Comparison of ENCODE assay signal across 8 mouse cellular contexts in the genomic region with DNA sequence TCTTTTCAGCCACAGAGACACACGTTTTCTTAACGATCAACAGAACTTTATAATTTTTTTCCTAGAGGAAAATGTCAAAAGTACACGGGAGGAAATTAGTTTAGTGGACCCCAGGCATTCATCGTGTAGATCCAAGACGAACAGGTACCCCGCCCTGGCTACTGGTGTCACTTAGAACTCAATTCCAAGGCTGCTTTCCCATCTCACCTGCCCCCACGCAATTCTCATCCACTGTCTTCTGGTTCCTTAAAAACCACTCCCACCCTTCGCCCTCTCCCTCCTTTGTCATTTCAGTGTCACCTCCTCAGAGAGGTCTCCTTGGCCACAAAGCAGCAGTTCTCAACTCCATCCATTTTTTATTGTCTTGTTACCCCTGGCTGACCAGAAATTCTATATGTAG. TPM values are rescaled to one million over a fixed set of nuclear protein-coding genes. Genes with fewer than 3 reads are reported as not detected.
A peak's percentile ranks its signal among the peaks of the same experiment; 100 is the strongest.
DNase-seq lines count a peak whose midpoint lies in the region; ATAC-seq and TF ChIP-seq lines count a peak whose summit lies in the region.

No protein-coding gene starts in this region.

- H3K9ac ChIP-seq in embryonic facial prominence, embryonic 14.5 days (ENCODE audit: low read depth, low read length) = peak overlapping the region; percentile 30; the same call in 1 of the 2 replicates
- peak overlapping the region; percentile 69; the same call in 1 of the 2 replicates for H3K9ac ChIP-seq in intestine, embryonic 15.5 days
- H3K9ac ChIP-seq in neural tube, embryonic 12.5 days = no peak overlapping the region

- 0 out of 2 replicates have a peak, but pooled peaks cover 5% of the 10 kb centered on the region for H3K27me3 ChIP-seq in embryonic facial prominence, embryonic 14.5 days (replicated peaks; ENCODE audit: control insufficient read depth, insufficient read depth, low read length)
- peaks cover 9% of the 10 kb centered on the region for H3K27me3 ChIP-seq in intestine, embryonic 15.5 days (replicated peaks)
- H3K27me3 ChIP-seq in neural tube, embryonic 12.5 days (replicated peaks) = no peaks in the 10 kb centered on the region

- no peak overlapping the region for H3K27ac ChIP-seq in layer of hippocampus, adult 2 months
- H3K27ac ChIP-seq in embryonic facial prominence, embryonic 14.5 days (replicated peaks; ENCODE audit: low read depth, low read length) = no peak overlapping the region
- no peak overlapping the region for H3K27ac ChIP-seq in intestine, embryonic 15.5 days
- no peak overlapping the region for H3K27ac ChIP-seq in neural tube, embryonic 12.5 days

- WGBS in embryonic facial prominence, embryonic 14.5 days = 28% methylated on average over 8 of the region's 8 CpGs
- 25% methylated on average over 8 of the region's 8 CpGs for WGBS in intestine, embryonic 15.5 days
- WGBS in neural tube, embryonic 12.5 days = 22% methylated on average over 8 of the region's 8 CpGs

- peak overlapping the region; percentile 59 for H3K4me2 ChIP-seq in embryonic facial prominence, embryonic 14.5 days (ENCODE audit: low read depth, low read length)
- H3K4me2 ChIP-seq in intestine, embryonic 15.5 days (replicated peaks) = peak overlapping the region; percentile 88
- H3K4me2 ChIP-seq in neural tube, embryonic 12.5 days (replicated peaks) = peak overlapping the region; percentile 83

- no peak for DNase-seq in layer of hippocampus, adult 2 months (ENCODE audit: low spot score in 2 of 2)
- no peak for DNase-seq in layer of hippocampus, adult 9-10 months (ENCODE audit: low spot score)
- DNase-seq in embryonic facial prominence, embryonic 14.5 days (ENCODE audit: low spot score) = no peak
- DNase-seq in ovary, adult 18-20 months (ENCODE audit: low spot score) = no peak
- no peak for DNase-seq in layer of hippocampus, postnatal 10 days (ENCODE audit: low spot score in 2 of 2)

- H3K36me3 ChIP-seq in embryonic facial prominence, embryonic 14.5 days (ENCODE audit: control insufficient read depth, insufficient read depth, low read length) = no peaks in the 10 kb centered on the region
- H3K36me3 ChIP-seq in intestine, embryonic 15.5 days = no peaks in the 10 kb centered on the region
- no peaks in the 10 kb centered on the region for H3K36me3 ChIP-seq in neural tube, embryonic 12.5 days

- no peak for ATAC-seq in embryonic facial prominence, embryonic 14.5 days (ENCODE audit: low read depth)
- ATAC-seq in intestine, embryonic 15.5 days = peak; percentile 4; the same call in 1 of the 2 replicates
- ATAC-seq in neural tube, embryonic 12.5 days (ENCODE audit: low FRiP score, low read depth) = peak; percentile 25; the same call in 1 of the 2 replicates
- no peak for ATAC-seq in granulocyte monocyte progenitor cell, adult 5-6 weeks (replicated peaks; ENCODE audit: poor library complexity, severe bottlenecking)

- H3K9me3 ChIP-seq in embryonic facial prominence, embryonic 14.5 days (ENCODE audit: control insufficient read depth, low read length) = no peaks in the 10 kb centered on the region
- no peaks in the 10 kb centered on the region for H3K9me3 ChIP-seq in intestine, embryonic 15.5 days
- H3K9me3 ChIP-seq in neural tube, embryonic 12.5 days = no peaks in the 10 kb centered on the region

- H3K4me1 ChIP-seq in embryonic facial prominence, embryonic 14.5 days (ENCODE audit: control insufficient read depth, insufficient read depth, low read length) = peaks cover 14% of the 10 kb centered on the region
- H3K4me1 ChIP-seq in intestine, embryonic 15.5 days (replicated peaks) = 0 out of 2 replicates have a peak, but pooled peaks cover 10% of the 10 kb centered on the region
- peaks cover 13% of the 10 kb centered on the region for H3K4me1 ChIP-seq in neural tube, embryonic 12.5 days

- peak overlapping the region; percentile 53 for H3K4me3 ChIP-seq in layer of hippocampus, adult 2 months
- peak overlapping the region; percentile 51 for H3K4me3 ChIP-seq in embryonic facial prominence, embryonic 14.5 days (ENCODE audit: low read depth, low read length)
- peak overlapping the region; percentile 69 for H3K4me3 ChIP-seq in intestine, embryonic 15.5 days (replicated peaks)
- H3K4me3 ChIP-seq in neural tube, embryonic 12.5 days = peak overlapping the region; percentile 49; the same call in 1 of the 2 replicates

- TF ChIP-seq CTCF in layer of hippocampus, adult 2 months (conservative IDR thresholded peaks at IDR 0.05) = no peak

RNA-seq across cellular contexts. Expression of a gene that starts 0.5 kb away (rescaled TPM):
- total RNA-seq in layer of hippocampus, adult 2 months (2021) = 1 to 10 TPM; 2.1 to 2.6 TPM
- polyA plus RNA-seq in embryonic facial prominence, embryonic 14.5 days (2014; fragmentation: Nextera tagmentation; extraction: Ambion mirVana) = 4.5 and 5.1 TPM in 2 replicates
- 3.3 TPM in 2 replicates for polyA plus RNA-seq in intestine, embryonic 15.5 days (2015; fragmentation: Nextera tagmentation; extraction: Ambion mirVana)
- 1.2 and 1.6 TPM in 2 replicates for polyA plus RNA-seq in neural tube, embryonic 12.5 days (2016; fragmentation: Nextera tagmentation; extraction: Ambion mirVana)
- 1 to 10 TPM; 1.3 to 1.8 TPM for total RNA-seq in layer of hippocampus, postnatal 10 days (2021)
- total RNA-seq in granulocyte monocyte progenitor cell, adult 5-6 weeks (2014; fragmentation: Nextera tagmentation) = 0.32 and 2.8 TPM in 2 replicates
- total RNA-seq in granulocyte monocyte progenitor cell, adult 5-6 weeks (2017) = 0.52 and 1.2 TPM in 2 replicates

RNA-seq across cellular contexts. Expression of a gene that starts 42.9 kb away (rescaled TPM):
- total RNA-seq in layer of hippocampus, adult 2 months (2021) = 10 to 100 TPM; 19.9 to 24.5 TPM
- polyA plus RNA-seq in embryonic facial prominence, embryonic 14.5 days (2014; fragmentation: Nextera tagmentation; extraction: Ambion mirVana) = 56.8 and 62.0 TPM in 2 replicates
- polyA plus RNA-seq in intestine, embryonic 15.5 days (2015; fragmentation: Nextera tagmentation; extraction: Ambion mirVana) = 35.1 and 47.0 TPM in 2 replicates
- polyA plus RNA-seq in neural tube, embryonic 12.5 days (2016; fragmentation: Nextera tagmentation; extraction: Ambion mirVana) = 80.0 and 85.4 TPM in 2 replicates
- total RNA-seq in layer of hippocampus, postnatal 10 days (2021) = 10 to 100 TPM; 33.6 to 36.5 TPM
- 27.7 and 37.0 TPM in 2 replicates for total RNA-seq in granulocyte monocyte progenitor cell, adult 5-6 weeks (2014; fragmentation: Nextera tagmentation)
- total RNA-seq in granulocyte monocyte progenitor cell, adult 5-6 weeks (2017) = 44.9 and 48.6 TPM in 2 replicates

RNA-seq across cellular contexts. Expression of a gene that starts 45.3 kb away (rescaled TPM):
- total RNA-seq in layer of hippocampus, adult 2 months (2021) = 10 to 100 TPM; 24.0 to 29.5 TPM
- polyA plus RNA-seq in embryonic facial prominence, embryonic 14.5 days (2014; fragmentation: Nextera tagmentation; extraction: Ambion mirVana) = 15.6 and 17.5 TPM in 2 replicates
- polyA plus RNA-seq in intestine, embryonic 15.5 days (2015; fragmentation: Nextera tagmentation; extraction: Ambion mirVana) = 13.5 and 13.9 TPM in 2 replicates
- 20.0 and 20.8 TPM in 2 replicates for polyA plus RNA-seq in neural tube, embryonic 12.5 days (2016; fragmentation: Nextera tagmentation; extraction: Ambion mirVana)
- 10 to 100 TPM; 17.6 to 19.7 TPM for total RNA-seq in layer of hippocampus, postnatal 10 days (2021)
- total RNA-seq in granulocyte monocyte progenitor cell, adult 5-6 weeks (2014; fragmentation: Nextera tagmentation) = 31.3 and 39.0 TPM in 2 replicates
- total RNA-seq in granulocyte monocyte progenitor cell, adult 5-6 weeks (2017) = 23.6 and 31.1 TPM in 2 replicates

Comparison
In these comparisons a context has a peak if more than half of its experiments do, and no peak if none do; other contexts are left out.
1. ATAC-seq: peak in intestine, embryonic 15.5 days (single experiment) and neural tube, embryonic 12.5 days (single experiment); none in embryonic facial prominence, embryonic 14.5 days (single experiment) and granulocyte monocyte progenitor cell, adult 5-6 weeks (single experiment).
2. Peak in every context shown above with its lines, with median percentiles within 50 percentile points of each other: H3K4me3 ChIP-seq and H3K4me2 ChIP-seq.